Comparison of ENCODE assay signal across 17 mouse cellular contexts in genomic region chr14:80516626-80517025, GRCm38 (mm10).
"Had no signal": no experiment of that assay in that cellular context is flagged by ENCODE, and none has a peak within 500 bp of the region (broad histone marks: within the 10 kb centered on the region; RNA-seq: fewer than 3 reads in every experiment).

No protein-coding gene starts in this region.

- H3K27me3 ChIP-seq: lung, embryonic 15.5 days; megakaryocyte, embryonic 14.5 days; midbrain, embryonic 15.5 days; neural tube, embryonic 12.5 days; stomach, embryonic 15.5 days had no signal

- H3K4me2 ChIP-seq: lung, embryonic 15.5 days; midbrain, embryonic 12.5 days; midbrain, embryonic 15.5 days; neural tube, embryonic 12.5 days; stomach, embryonic 15.5 days had no signal

- H3K9me3 ChIP-seq: lung, embryonic 15.5 days; midbrain, embryonic 12.5 days; midbrain, embryonic 15.5 days; neural tube, embryonic 12.5 days; stomach, embryonic 15.5 days had no signal

- ATAC-seq: liver, postnatal 0 days; lung, postnatal 0 days; midbrain, embryonic 15.5 days had no signal

- H3K4me3 ChIP-seq: lung, embryonic 15.5 days; megakaryocyte, embryonic 14.5 days; midbrain, embryonic 12.5 days; midbrain, embryonic 15.5 days; neural tube, embryonic 12.5 days; stomach, embryonic 15.5 days had no signal

- H3K36me3 ChIP-seq: lung, embryonic 15.5 days; midbrain, embryonic 12.5 days; midbrain, embryonic 15.5 days; neural tube, embryonic 12.5 days; stomach, embryonic 15.5 days had no signal

- DNase-seq: liver, postnatal 0 days; lung, adult 2 months; lung, postnatal 14 days; lung, postnatal 36 days; right cerebral cortex, postnatal 14 days; thymus, adult 2 months; thymus, postnatal 25 days; thymus, postnatal 4 days had no signal

- H3K27ac ChIP-seq: lung, embryonic 15.5 days; macrophage; midbrain, embryonic 12.5 days; midbrain, embryonic 15.5 days; neural tube, embryonic 12.5 days; stomach, embryonic 15.5 days; stomach, postnatal 0 days had no signal

- H3K4me1 ChIP-seq: lung, embryonic 15.5 days; megakaryocyte, embryonic 14.5 days; midbrain, embryonic 12.5 days; midbrain, embryonic 15.5 days; neural tube, embryonic 12.5 days; stomach, embryonic 15.5 days had no signal

- H3K9ac ChIP-seq: liver, postnatal 0 days; lung, embryonic 15.5 days; midbrain, embryonic 12.5 days; midbrain, embryonic 15.5 days; neural tube, embryonic 12.5 days; stomach, embryonic 15.5 days had no signal
